In the genomic region with DNA sequence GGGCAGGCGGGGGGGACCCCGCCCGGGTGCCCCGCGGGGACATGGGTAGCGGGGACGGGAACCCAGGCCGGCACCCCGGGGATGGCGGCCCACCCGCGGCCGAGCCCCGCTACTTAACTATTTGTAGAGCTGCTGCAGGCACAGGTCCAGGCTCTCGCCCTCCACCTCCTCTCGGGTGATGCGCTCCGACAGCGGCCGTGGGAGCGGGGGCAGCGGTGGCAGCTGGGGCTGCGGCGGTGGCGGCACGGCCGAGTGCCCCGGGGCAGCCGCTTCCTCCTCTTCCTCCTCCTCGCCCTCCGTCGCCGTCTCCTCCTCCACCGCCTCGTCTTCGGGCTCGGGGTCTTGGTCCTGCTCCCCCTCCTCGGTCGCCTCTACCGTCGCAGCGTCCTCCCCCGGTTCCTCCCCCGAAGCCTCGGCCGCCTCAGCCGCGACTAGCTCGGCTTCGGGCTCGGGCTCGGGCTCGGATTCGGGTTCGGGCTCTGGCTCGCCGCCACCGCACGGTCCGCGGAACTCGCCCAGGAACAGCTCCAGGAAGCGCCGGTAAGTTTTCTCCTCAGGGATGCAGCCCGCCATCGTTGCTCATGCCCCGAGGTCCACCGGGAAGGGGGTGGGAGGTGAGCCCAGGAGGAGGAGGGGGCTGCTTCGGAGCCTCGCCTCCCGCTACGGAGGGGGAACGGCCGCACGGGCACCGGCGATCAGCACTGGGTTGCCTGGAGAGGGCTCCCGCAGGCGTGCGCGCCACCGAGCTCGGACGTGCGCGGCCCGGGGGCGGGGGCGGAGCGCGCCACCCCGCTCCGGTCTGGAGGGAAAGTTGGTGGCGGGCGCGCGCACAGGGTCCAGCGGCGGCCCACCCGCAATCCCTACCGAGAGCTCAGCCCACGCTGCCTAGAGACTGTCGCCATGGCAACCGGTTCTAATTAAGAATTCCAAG, we compare ENCODE assay signal across 8 mouse cellular contexts. TPM values are rescaled to one million over a fixed set of nuclear protein-coding genes. Genes with fewer than 3 reads are reported as not detected.
A peak's percentile ranks its signal among the peaks of the same experiment; 100 is the strongest.
DNase-seq lines count a peak whose midpoint lies in the region; ATAC-seq and TF ChIP-seq lines count a peak whose summit lies in the region.

A gene (minus strand): TSS at position 693 of the 931 bp plus-strand sequence.

- TF ChIP-seq POLR2A in cortical plate, adult 2 months (IDR thresholded peaks at IDR 0.05; ENCODE audit: extremely low read depth, insufficient read depth, low read length) = peak; percentile 67; the same call in 1 of the 2 replicates

- H3K4me1 ChIP-seq in cortical plate, adult 2 months (ENCODE audit: control insufficient read depth, insufficient read depth, low read length) = no peaks in the 10 kb centered on the region

- peak; percentile 87 for ATAC-seq in megakaryocyte, adult 5-6 weeks (ENCODE audit: poor library complexity, severe bottlenecking)

- DNase-seq in WW6 (ENCODE audit: low read depth, low spot score) = peak; percentile 61
- DNase-seq in gastrocnemius, adult 8-10 months (ENCODE audit: low spot score in 2 of 2) = peak; percentile 7 to 13
- DNase-seq in hindlimb bud, embryonic 11.5 days (ENCODE audit: extremely low spot score, low read depth, low spot score) = peak; percentile 64
- peak; percentile 58 to 86 for DNase-seq in left cerebral cortex, adult 8-10 months (ENCODE audit: low spot score in 2 of 2)
- peak; percentile 93 to 94 for DNase-seq in right cerebral cortex, postnatal 10 days (ENCODE audit: low spot score in 2 of 2)
- peak; percentile 59 for DNase-seq in urinary bladder, postnatal 14 days (ENCODE audit: low spot score)

- peak within 1 kb of the TSS; percentile 64 for H3K4me3 ChIP-seq in cortical plate, adult 2 months (ENCODE audit: insufficient read depth, low read length)

- peak within 1 kb of the TSS; percentile 88 for H3K27ac ChIP-seq in cortical plate, adult 2 months (ENCODE audit: insufficient read depth, low read length)

- TF ChIP-seq CTCF in cortical plate, adult 2 months (IDR thresholded peaks at IDR 0.05; ENCODE audit: extremely low read depth, insufficient read depth, low read length) = no peak

RNA-seq across cellular contexts. Expression of the gene that starts here (rescaled TPM):
- polyA plus RNA-seq in cortical plate, adult 2 months (2012; rRNA removed) = 63.1 and 76.8 TPM in 2 replicates
- under 1 TPM; 0.10 to 0.41 (median 0.31) TPM for total RNA-seq in gastrocnemius, adult 8-10 months (2022)
- 100 to 1,000 TPM; 114 to 128 (median 123) TPM for total RNA-seq in left cerebral cortex, adult 8-10 months (2022)
- 0.76 and 0.91 TPM in 2 replicates for total RNA-seq in megakaryocyte, adult 5-6 weeks (2015)
- 0.57 and 0.81 TPM in 2 replicates for total RNA-seq in megakaryocyte, adult 5-6 weeks (2017)

Comparison
In these comparisons a context has a peak if more than half of its experiments do, and no peak if none do; other contexts are left out.
1. Peak in every context shown above with its lines: DNase-seq, ATAC-seq, H3K4me3 ChIP-seq and H3K27ac ChIP-seq.
2. RNA of the gene that starts here (total RNA-seq): 114 to 128 TPM in left cerebral cortex, adult 8-10 months; 0.57 to 0.91 TPM in megakaryocyte, adult 5-6 weeks and 0.10 to 0.41 TPM in gastrocnemius, adult 8-10 months; every median in the first group is over 10 times any median in the second.
3. Peak in DNase-seq in gastrocnemius, adult 8-10 months; RNA of the gene not detected or under 1 TPM.
4. Peak in ATAC-seq in megakaryocyte, adult 5-6 weeks; RNA of the gene not detected or under 1 TPM.
5. DNase-seq: peak in every context shown above with its lines; median percentile 94 in right cerebral cortex, postnatal 10 days; 72 in left cerebral cortex, adult 8-10 months; 64 in hindlimb bud, embryonic 11.5 days; 61 in WW6; 59 in urinary bladder, postnatal 14 days; 10 in gastrocnemius, adult 8-10 months.